23 mouse cellular contexts compared by ENCODE assay signal in the genomic region with DNA sequence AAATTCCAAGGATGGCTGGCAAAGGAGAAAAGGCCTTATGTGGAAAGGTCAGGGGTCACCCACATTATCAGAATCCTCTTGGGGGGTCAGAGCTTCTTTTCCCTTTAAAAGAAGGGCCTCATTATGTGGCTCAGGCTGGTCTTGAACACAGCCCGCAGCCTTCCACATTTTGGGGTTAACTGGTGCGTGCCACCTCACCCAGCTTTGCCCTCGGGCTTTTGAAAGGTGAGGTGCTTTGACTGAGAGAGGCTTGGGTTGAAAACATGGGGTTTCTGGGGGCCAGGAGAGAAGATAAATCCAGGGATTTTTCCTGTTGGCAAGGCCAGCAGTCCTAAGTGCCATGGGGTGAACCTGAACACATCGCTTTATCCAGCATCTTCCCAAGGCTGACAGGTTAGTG. TPM values are rescaled to one million over a fixed set of nuclear protein-coding genes. Genes with fewer than 3 reads are reported as not detected.
A peak's percentile ranks its signal among the peaks of the same experiment; 100 is the strongest.
DNase-seq lines count a peak whose midpoint lies in the region; ATAC-seq and TF ChIP-seq lines count a peak whose summit lies in the region.
"Had no signal": no experiment of that assay in that cellular context is flagged by ENCODE, and none has a peak within 500 bp of the region (broad histone marks: within the 10 kb centered on the region; RNA-seq: fewer than 3 reads in every experiment).

No protein-coding gene starts in this region.

- no peak overlapping the region for H3K4me3 ChIP-seq in small intestine, adult 2 months (ENCODE audit: low read depth, low read length)
- H3K4me3 ChIP-seq: limb, embryonic 10.5 days; limb, embryonic 15.5 days; liver, embryonic 13.5 days; megakaryocyte, embryonic 14.5 days; midbrain, embryonic 12.5 days; myocyte had no signal

- peaks cover 34% of the 10 kb centered on the region for H3K36me3 ChIP-seq in small intestine, adult 2 months (ENCODE audit: control insufficient read depth, insufficient read depth, low read length)
- H3K36me3 ChIP-seq: limb, embryonic 10.5 days; limb, embryonic 15.5 days; liver, embryonic 13.5 days; midbrain, embryonic 12.5 days had no signal

- DNase-seq in cerebellum, adult 9-11 months = peak; percentile 8
- peak; percentile 0 for DNase-seq in heart, postnatal 25 days (ENCODE audit: low spot score)
- no peak for DNase-seq in heart, adult 8-10 months (ENCODE audit: low spot score)
- DNase-seq in urinary bladder, postnatal 25 days (ENCODE audit: low spot score) = peak; percentile 2
- DNase-seq in urinary bladder, adult 18-20 months (ENCODE audit: low spot score in 2 of 2) = no peak
- DNase-seq in layer of hippocampus, postnatal 14 days (ENCODE audit: low spot score in 2 of 2) = no peak
- DNase-seq: gastrocnemius, postnatal 36 days; kidney, adult 2 months; liver, embryonic 13.5 days; lung, adult 18-20 months; thymus, postnatal 25 days had no signal

- peak overlapping the region; percentile 86 for H3K27ac ChIP-seq in small intestine, adult 2 months (ENCODE audit: insufficient read depth, low read depth, low read length)
- H3K27ac ChIP-seq: kidney, postnatal 0 days; limb, embryonic 10.5 days; limb, embryonic 15.5 days; liver, embryonic 13.5 days; midbrain, embryonic 12.5 days had no signal

- no peak for ATAC-seq in cerebellum, adult (ENCODE audit: insufficient number of reproducible peaks, low FRiP score, low TSS enrichment)
- ATAC-seq: forebrain, embryonic 14.5 days; hindbrain, embryonic 16.5 days; lung, postnatal 0 days; Patski had no signal

- H3K27me3 ChIP-seq in small intestine, adult 2 months (ENCODE audit: control insufficient read depth, insufficient read depth, low read length) = no peaks in the 10 kb centered on the region
- H3K27me3 ChIP-seq: limb, embryonic 15.5 days; liver, embryonic 13.5 days; megakaryocyte, embryonic 14.5 days; midbrain, embryonic 12.5 days; Patski had no signal

- TF ChIP-seq POLR2A in small intestine, adult 2 months (IDR thresholded peaks at IDR 0.05; ENCODE audit: low read depth, low read length) = no peak

- TF ChIP-seq CTCF in small intestine, adult 2 months (IDR thresholded peaks at IDR 0.05; ENCODE audit: extremely low read depth, insufficient read length, insufficient replicate concordance, low read depth, low read length) = no peak

- 50% methylated on average over 4 of the region's 4 CpGs for WGBS in small intestine, adult 2 months

- intact Hi-C loops in heart, postnatal 25 days (cut with DNase I) = no loop called here

- H3K4me1 ChIP-seq in small intestine, adult 2 months (ENCODE audit: control insufficient read depth, insufficient read depth, insufficient read length, low read length) = peaks cover 41% of the 10 kb centered on the region
- H3K4me1 ChIP-seq: limb, embryonic 15.5 days; midbrain, embryonic 12.5 days had no signal

RNA-seq across cellular contexts. Expression of a gene that starts 15.5 kb away (rescaled TPM):
- under 1 TPM; 0.18 to 0.45 TPM for total RNA-seq in heart, postnatal 25 days (2021)
- under 1 TPM; 0.22 to 0.63 (median 0.46) TPM for total RNA-seq in heart, adult 8-10 months (2022)
- polyA plus RNA-seq in small intestine, adult 2 months (2012; rRNA removed) = 104 and 312 TPM in 2 replicates
- 10 to 100 TPM; 27.9 to 30.5 TPM for total RNA-seq in layer of hippocampus, postnatal 14 days (2021)

RNA-seq across cellular contexts. Expression of a gene that starts 50.5 kb away (rescaled TPM):
- 1 to 10 TPM; 1.7 to 1.9 TPM for total RNA-seq in heart, postnatal 25 days (2021)
- 1 to 10 TPM; 1.6 to 2.5 (median 2.1) TPM for total RNA-seq in heart, adult 8-10 months (2022)
- polyA plus RNA-seq in small intestine, adult 2 months (2012; rRNA removed) = 24.9 and 58.2 TPM in 2 replicates
- total RNA-seq in layer of hippocampus, postnatal 14 days (2021) = 1 to 10 TPM in 1 of 2 experiments, under 1 TPM in 1; 0.69 to 1.5 TPM

Comparison
In these comparisons a context has a peak if more than half of its experiments do, and no peak if none do; other contexts are left out.
1. DNase-seq: peak in cerebellum, adult 9-11 months (single experiment), heart, postnatal 25 days (single experiment) and urinary bladder, postnatal 25 days (single experiment); none in heart, adult 8-10 months (single experiment), urinary bladder, adult 18-20 months (0 of 2) and layer of hippocampus, postnatal 14 days (0 of 2).
2. RNA of a gene that starts 15.5 kb away (total RNA-seq): 27.9 to 30.5 TPM in layer of hippocampus, postnatal 14 days; 0.22 to 0.63 TPM in heart, adult 8-10 months and 0.18 to 0.45 TPM in heart, postnatal 25 days; every median in the first group is over 10 times any median in the second.